Mouse (Mus musculus): ENCODE data around the gene Mis12. TPM values are rescaled to one million over a fixed set of nuclear protein-coding genes. Genes with fewer than 3 reads are reported as not detected.

The Mis12 gene
- total RNA-seq (2014; fragmentation: Nextera tagmentation) (47.7 and 50.2 TPM in 2 replicates), total RNA-seq (2017) (37.8 and 52.7 TPM in 2 replicates), polyA plus RNA-seq (2012) (3.9 and 4.9 TPM in 2 replicates)

GRCm38 (mm10) chr11:71019201-71020068 is at the start of gene Mis12, which contains the start of gene Derl2:
TSS of gene Mis12 (plus strand) at chr11:71019611.
TSS of gene Derl2 (minus strand) at chr11:71019841.
- Histone ChIP-seq H3K4me1 (ENCODE audit: insufficient read depth, low read depth, low read length) (peaks cover 45% of the 10 kb centered on the region), H3K9me3 (replicated peaks) (no peaks in the 10 kb centered on the region), H3K27me3 (ENCODE audit: insufficient read depth, low read length) (no peaks in the 10 kb centered on the region), H3K36me3 (replicated peaks) (peaks cover 57% of the 10 kb centered on the region), H3K4me3 (ENCODE audit: low read depth, low read length) (peak within 1 kb of the TSS; percentile 93)
- ATAC-seq (ENCODE audit: extremely low read depth, insufficient number of reproducible peaks, low FRiP score, poor library complexity, severe bottlenecking), result peak; percentile 97
- peak; percentile 99 for DNase-seq (ENCODE audit: low spot score)
- TF ChIP-seq GATA1 (IDR thresholded peaks at IDR 0.05; ENCODE audit: borderline replicate concordance, low read length) (no peak), GATA2 (IDR thresholded peaks at IDR 0.05; ENCODE audit: borderline replicate concordance, low read depth, low read length) (no peak), CTCF (IDR thresholded peaks at IDR 0.05; ENCODE audit: low read depth, low read length) (no peak), POLR2AphosphoS5 (IDR thresholded peaks at IDR 0.05; ENCODE audit: insufficient replicate concordance, low read depth, low read length) (no peak), TAL1 (conservative IDR thresholded peaks at IDR 0.05; ENCODE audit: low read depth, low read length) (no peak)

DNA sequence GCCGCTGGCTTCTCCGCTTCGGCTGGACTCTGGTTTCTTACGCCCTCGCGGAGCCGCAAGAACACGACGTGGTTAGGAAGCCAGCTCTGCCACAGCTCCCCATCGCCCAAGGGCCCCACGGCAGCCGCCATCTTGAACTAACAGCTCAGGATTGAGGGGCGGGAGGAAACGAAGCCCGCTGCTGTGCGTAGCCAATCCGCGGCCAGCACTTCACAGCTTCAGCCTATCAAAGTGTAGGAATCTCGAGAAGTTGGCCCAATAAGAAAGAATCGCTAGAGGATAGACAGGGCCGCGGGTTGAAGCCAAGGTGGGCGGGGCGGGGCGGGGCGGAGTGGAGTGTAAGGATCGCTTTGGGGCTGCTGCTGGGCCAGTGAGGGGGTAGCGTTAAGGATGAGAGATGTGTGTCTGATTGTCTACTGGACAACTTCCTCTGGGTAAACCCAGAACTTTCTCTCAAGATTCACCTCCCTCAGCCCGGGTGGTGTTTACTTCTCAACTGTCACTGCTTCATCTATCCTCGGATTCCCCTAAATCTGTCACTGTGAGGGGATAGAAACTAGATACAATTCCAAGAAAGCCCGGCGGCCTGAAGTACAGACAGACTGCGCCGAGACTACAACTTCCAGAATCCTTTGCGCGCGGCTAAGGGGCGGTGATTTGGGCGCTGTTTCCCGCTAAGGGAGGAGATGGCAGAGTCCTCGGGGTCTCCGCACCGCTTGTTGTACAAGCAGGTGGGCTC is 49.4 kb upstream of the Mis12 start, which contains the start of the genes Nup88 and Rpain:
Nup88 (minus strand) TSS at position 153 of the 739 bp plus-strand sequence.
Rpain (plus strand) TSS at position 393 of the 739 bp plus-strand sequence.
- DNase-seq (ENCODE audit: low spot score) (peak; percentile 98), ATAC-seq (ENCODE audit: extremely low read depth, insufficient number of reproducible peaks, low FRiP score, poor library complexity, severe bottlenecking) (peak; percentile 82)
- Histone ChIP-seq H3K36me3 (replicated peaks) (peaks cover 60% of the 10 kb centered on the region), H3K27me3 (ENCODE audit: insufficient read depth, low read length) (no peaks in the 10 kb centered on the region), H3K4me3 (ENCODE audit: low read depth, low read length) (peak within 1 kb of the TSS; percentile 97), H3K9me3 (replicated peaks) (peaks cover 4% of the 10 kb centered on the region; the same call in 1 of the 2 replicates), H3K4me1 (ENCODE audit: insufficient read depth, low read depth, low read length) (peaks cover 48% of the 10 kb centered on the region)
- TF ChIP-seq GATA2 (IDR thresholded peaks at IDR 0.05; ENCODE audit: borderline replicate concordance, low read depth, low read length) (no peak), GATA1 (IDR thresholded peaks at IDR 0.05; ENCODE audit: borderline replicate concordance, low read length) (no peak), CTCF (IDR thresholded peaks at IDR 0.05; ENCODE audit: low read depth, low read length) (no peak), POLR2AphosphoS5 (IDR thresholded peaks at IDR 0.05; ENCODE audit: insufficient replicate concordance, low read depth, low read length) (no peak), TAL1 (conservative IDR thresholded peaks at IDR 0.05; ENCODE audit: low read depth, low read length) (no peak)

DNA sequence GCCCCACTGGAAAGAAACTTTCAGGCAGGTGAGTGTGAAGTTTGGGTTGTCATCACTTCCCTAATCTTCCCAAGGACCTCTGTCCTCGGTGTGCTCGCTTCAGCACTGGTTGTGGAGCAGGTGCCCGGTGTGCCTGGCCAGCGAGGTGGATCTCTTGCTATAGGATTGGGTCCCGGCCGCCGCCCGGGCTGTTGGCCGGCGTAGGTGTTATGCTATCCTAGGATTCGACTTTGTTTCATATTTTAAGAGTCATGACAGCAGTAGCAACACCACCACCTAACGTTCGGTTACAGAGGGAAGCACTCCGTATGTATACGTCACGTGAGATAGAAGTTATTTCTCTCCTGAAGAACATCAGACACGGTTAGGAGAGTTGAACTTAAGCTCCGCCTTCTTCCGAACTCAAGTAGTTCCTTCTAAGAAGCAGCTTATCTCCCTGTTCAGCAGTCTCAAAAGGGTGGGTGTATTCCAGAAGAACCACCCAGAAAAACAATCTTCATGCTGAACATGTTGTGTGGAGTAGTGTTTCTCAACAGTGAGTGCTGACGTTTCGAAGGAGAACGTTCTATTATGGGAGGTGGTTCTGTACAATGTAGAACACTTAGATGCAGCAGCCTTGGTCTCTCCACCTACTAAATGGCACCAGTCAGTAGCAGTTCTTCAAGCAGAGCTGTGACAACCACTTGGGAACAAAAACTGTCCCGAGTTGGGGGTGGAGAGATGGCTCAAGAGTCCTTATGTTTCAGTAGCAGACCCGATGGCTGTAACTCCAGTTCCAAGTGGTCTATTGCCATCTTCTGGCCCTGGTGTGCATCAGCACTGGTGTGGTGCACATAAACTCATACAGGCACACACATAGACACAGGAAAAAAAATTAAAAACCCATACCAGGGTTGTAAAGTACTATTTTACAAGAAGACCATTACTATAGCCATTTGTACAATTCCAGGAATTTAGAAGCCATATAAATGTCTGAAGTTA is 48.6 kb upstream of the Mis12 start:
- H3K4me3 ChIP-seq (ENCODE audit: low read depth, low read length), result peak overlapping the region; percentile 97
- peak; percentile 71 for TF ChIP-seq TAL1 (conservative IDR thresholded peaks at IDR 0.05; ENCODE audit: low read depth, low read length)
- TF ChIP-seq GATA1 (IDR thresholded peaks at IDR 0.05; ENCODE audit: borderline replicate concordance, low read length), result no peak
- no peak for TF ChIP-seq CTCF (IDR thresholded peaks at IDR 0.05; ENCODE audit: low read depth, low read length)
- no peak for TF ChIP-seq GATA2 (IDR thresholded peaks at IDR 0.05; ENCODE audit: borderline replicate concordance, low read depth, low read length)
- peaks cover 53% of the 10 kb centered on the region for H3K4me1 ChIP-seq (ENCODE audit: insufficient read depth, low read depth, low read length)
- H3K27me3 ChIP-seq (ENCODE audit: insufficient read depth, low read length), result no peaks in the 10 kb centered on the region
- H3K9me3 ChIP-seq (replicated peaks), result peaks cover 4% of the 10 kb centered on the region; the same call in 1 of the 2 replicates
- H3K36me3 ChIP-seq (replicated peaks), result peaks cover 60% of the 10 kb centered on the region
- DNase-seq (ENCODE audit: low spot score), result peak; percentile 78
- peak; percentile 61 for ATAC-seq (ENCODE audit: extremely low read depth, insufficient number of reproducible peaks, low FRiP score, poor library complexity, severe bottlenecking)

DNA sequence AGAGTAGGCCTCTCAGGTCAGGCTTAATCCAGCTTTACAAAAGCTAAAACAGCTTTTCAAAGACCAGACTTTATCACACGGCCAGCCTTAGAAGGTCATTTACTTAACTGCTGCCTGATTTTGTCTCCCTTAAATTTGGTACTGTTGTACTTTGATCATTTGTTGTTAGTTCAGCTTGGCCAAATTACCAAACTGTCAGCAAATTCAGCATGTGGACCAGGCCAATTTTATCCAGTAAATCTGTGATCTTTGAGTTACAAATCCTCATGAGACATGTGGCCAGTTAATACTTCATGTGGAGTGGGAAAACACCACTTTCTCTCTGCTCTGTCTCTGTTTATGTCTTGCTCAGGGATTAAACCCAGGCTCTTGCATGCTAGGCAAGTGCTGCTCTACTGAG is 46.8 kb upstream of the Mis12 start:
- no peak for DNase-seq (ENCODE audit: low spot score)
- TF ChIP-seq POLR2AphosphoS5 (IDR thresholded peaks at IDR 0.05; ENCODE audit: insufficient replicate concordance, low read depth, low read length) (no peak), GATA2 (IDR thresholded peaks at IDR 0.05; ENCODE audit: borderline replicate concordance, low read depth, low read length) (no peak), CTCF (IDR thresholded peaks at IDR 0.05; ENCODE audit: low read depth, low read length) (no peak), GATA1 (IDR thresholded peaks at IDR 0.05; ENCODE audit: borderline replicate concordance, low read length) (no peak), TAL1 (conservative IDR thresholded peaks at IDR 0.05; ENCODE audit: low read depth, low read length) (no peak)
- no peak for ATAC-seq (ENCODE audit: extremely low read depth, insufficient number of reproducible peaks, low FRiP score, poor library complexity, severe bottlenecking)
- no peak overlapping the region for H3K4me3 ChIP-seq (ENCODE audit: low read depth, low read length)
- peaks cover 67% of the 10 kb centered on the region for H3K4me1 ChIP-seq (ENCODE audit: insufficient read depth, low read depth, low read length)
- H3K27me3 ChIP-seq (ENCODE audit: insufficient read depth, low read length), result no peaks in the 10 kb centered on the region
- H3K9me3 ChIP-seq (replicated peaks), result peaks cover 4% of the 10 kb centered on the region; the same call in 1 of the 2 replicates
- H3K36me3 ChIP-seq (replicated peaks), result peaks cover 67% of the 10 kb centered on the region

DNA sequence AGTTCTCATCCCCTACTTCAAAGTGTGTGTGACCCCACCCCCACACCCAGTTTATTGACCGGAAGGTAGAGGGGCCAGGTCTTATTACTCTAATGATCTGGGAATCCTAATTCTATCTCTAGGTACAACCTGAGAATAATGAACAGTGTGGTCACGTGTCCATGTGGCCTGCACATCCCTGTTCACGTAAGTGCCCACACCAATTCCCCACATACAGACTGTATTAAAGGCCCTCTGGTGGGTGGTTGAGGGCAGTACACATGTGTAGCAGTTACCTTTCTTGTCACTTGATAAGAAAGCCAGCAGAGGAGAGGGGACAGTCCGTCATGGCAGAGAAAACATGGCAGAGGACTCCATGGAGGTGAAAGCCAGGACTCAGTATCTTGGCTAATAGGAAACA is 45.5 kb upstream of the Mis12 start:
- H3K4me1 ChIP-seq (ENCODE audit: insufficient read depth, low read depth, low read length), result peaks cover 73% of the 10 kb centered on the region
- no peaks in the 10 kb centered on the region for H3K27me3 ChIP-seq (ENCODE audit: insufficient read depth, low read length)
- H3K36me3 ChIP-seq (replicated peaks), result peaks cover 74% of the 10 kb centered on the region
- TF ChIP-seq TAL1 (conservative IDR thresholded peaks at IDR 0.05; ENCODE audit: low read depth, low read length) (no peak), CTCF (IDR thresholded peaks at IDR 0.05; ENCODE audit: low read depth, low read length) (peak; percentile 33), GATA2 (IDR thresholded peaks at IDR 0.05; ENCODE audit: borderline replicate concordance, low read depth, low read length) (no peak)
- ATAC-seq (ENCODE audit: extremely low read depth, insufficient number of reproducible peaks, low FRiP score, poor library complexity, severe bottlenecking) (no peak), DNase-seq (ENCODE audit: low spot score) (no peak)
- H3K9me3 ChIP-seq (replicated peaks), result peaks cover 4% of the 10 kb centered on the region; the same call in 1 of the 2 replicates
- H3K4me3 ChIP-seq (ENCODE audit: low read depth, low read length), result no peak overlapping the region

Data from G1E (cell line).